Mouse (Mus musculus) NIH3T3 (cell line): Measurements from ENCODE around the gene Ephx3.

Experiments
- DNase-seq: peaks from one replicate; pipeline ENCODE4 v3.0.0-alpha.2; 2012; ENCODE audit warnings: low read depth

Ephx3 gene

DNA sequence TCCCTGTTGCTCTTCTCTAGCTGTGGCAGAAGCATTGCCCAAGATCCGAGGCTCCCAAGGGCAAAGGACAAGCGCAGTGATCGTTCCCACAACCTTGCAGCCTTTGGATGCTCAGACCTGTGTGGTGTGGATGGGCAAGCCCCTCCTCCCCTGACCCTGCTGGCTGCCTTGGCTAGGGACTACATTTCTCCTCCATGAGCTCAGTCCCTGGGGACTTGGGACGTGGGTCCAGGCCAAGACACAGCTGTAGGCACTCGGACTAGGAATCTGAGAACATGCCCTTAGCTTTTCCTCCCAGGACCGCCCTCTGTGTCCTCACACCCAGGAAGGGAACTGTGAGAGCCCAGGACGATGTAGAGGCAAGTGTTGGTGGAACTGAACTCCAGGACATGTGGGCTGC is 16.2 kb downstream of the Ephx3 start:
- peak; percentile 71 for DNase-seq

DNA sequence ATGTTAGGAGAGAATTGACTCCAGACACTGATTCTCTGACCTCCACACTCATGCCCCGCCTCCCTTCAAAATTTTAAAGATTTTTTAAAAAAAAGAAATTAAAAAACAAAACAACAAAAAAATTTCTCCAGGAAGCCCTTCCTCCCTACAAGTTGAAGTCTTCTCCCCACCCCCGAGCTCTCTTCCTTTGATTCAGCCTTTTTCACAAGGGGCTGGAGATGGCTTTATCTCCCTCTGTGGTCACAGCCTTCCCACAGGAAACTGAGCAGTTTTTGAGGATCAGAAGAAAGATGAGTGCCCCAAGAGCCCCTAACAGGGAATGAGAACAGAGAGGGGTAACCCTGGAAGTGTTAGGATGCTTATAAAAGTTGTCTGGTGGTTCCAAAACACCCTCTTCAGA is 16.9 kb downstream of the Ephx3 start:
- DNase-seq = no peak

DNA sequence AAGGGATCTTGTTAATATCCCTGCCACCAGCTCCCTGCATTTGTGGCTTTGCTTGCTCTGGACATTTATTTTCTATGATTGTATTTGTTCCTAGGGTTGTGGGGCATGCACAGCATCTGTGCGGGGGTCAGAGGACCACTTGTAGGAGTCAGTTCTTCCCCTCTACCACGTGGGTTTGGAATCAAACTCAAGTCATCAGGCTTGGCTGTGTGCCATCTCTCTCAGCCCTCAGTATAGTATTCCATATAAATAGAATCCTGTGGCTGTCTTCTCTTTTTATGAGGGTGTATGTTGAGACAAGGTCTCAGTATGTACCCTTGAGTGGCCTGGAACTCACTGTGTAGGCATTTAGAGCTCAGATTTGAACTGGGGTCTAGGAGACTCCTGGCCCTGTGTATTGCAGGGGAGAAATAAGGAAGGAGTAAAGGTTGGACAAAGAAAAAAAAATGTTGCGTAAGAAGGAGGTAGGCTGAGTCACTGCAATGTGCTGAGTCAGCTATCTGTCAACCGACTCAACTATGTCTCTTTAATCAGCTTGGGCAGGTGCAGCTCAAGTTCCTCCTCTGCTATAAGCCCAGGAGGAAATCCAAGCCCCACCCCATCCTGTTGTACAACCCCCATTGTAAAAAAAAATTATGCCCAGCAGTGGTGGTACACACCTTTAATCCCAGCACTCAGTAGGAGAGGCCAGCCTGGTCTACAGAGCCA is 19.7 kb downstream of the Ephx3 start:
- peak; percentile 55 for DNase-seq

GRCm38 (mm10) chr17:32166687-32167086 is 22.7 kb downstream of the Ephx3 start, which contains the start of gene Notch3:
Gene Notch3, minus strand, starts transcription at chr17:32166852.
- DNase-seq = no peak

GRCm38 (mm10) chr17:32165803-32166595 is 23.4 kb downstream of the Ephx3 start:
- DNase-seq = peak; percentile 70

DNA sequence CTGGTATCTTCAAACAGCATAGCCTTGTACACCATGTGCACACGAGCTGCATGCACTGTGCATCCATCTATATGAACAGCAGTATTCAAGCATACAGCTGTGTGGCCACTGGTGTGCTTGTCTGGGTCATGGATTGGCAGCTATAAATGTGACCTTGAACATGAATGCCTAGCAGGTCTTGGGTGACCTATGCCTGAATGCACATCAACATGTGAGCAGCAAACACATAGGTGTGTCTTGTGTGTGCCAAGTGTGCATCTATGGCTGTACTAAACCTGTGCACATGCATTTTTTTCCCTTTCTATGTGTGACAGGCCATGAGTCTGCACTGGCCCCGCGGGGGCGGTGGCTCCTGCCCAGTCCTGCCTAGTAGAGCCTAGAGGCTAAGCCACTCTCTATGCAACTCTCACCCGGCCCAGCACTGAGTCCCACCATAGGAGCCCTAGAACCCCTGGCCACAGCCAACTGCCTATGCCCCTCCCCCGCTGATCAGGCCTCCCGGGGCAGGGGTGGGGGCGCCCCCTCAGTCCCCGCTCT is 24.0 kb downstream of the Ephx3 start:
- DNase-seq = no peak

GRCm38 (mm10) chr17:32164780-32165179 is 24.6 kb downstream of the Ephx3 start:
- no peak for DNase-seq

DNA sequence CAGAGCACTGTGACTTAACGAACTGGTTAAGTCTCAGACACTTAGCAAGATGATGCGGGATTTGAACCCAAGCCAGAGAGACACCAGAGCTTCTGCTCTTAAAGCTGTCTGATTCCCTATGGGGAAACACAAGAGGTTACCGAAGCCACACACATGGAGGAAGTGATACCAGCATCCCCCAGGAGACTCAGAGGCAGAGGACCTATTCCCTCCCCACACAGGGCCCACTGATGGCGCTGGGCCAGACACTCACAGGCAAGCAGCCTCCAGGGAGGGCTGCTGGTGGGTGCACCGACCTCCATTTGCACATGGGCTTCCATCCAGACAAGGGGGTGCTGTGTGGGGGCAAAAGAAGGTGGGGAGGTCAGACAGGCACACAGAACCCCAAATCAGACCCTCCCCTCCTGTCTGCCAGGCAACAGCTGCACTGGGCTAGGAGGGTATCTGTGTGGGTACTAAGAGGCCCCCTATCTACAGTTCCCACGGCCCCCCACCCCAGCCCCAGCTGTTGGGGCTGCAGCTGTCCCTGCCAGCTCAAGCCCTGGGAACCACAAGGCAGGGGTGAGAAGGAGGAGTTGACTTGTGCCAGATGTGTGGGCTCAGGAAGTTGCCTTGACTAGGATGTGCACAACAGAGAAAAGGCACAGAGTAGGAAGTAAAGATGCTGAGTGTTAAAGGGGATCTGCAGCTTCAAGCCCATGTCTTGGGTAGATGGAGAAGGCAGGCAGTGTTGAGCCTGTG is 25.3 kb downstream of the Ephx3 start:
- DNase-seq = no peak

DNA sequence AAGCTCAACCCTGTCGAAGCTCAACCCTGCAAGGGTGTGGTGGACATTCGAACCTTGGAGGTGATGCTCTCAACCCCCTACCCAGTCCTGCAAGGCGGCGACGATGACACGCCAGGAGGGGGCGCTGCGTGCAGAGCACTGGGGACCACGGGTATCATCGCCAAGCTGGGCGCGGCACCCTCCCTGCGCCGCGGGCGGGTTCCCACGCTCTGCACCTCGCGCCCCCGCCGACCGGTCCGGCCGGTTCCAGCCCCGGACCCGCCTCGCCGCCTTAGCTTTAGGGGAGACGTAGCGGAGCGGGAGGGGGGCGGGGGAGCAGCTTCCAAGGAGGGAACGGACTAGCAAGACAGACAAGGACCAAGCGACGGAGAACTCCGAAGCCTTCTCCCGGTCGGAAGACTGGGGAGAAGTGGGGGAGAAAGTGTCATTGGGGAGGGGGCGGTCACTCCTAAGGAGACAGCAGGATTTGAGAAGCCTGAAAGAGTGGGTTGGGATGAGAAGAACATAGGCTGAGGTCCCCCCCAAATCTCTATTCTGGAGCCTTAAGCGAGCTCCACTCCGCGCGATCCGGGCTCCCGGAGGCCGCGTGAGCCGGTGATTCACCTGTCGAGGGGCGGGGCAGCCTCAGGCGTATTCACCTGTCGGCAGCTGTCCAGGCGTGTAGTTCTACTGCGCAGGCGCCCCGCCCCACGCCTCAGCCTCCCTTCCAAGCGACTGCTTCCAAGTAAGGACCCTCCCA is 27.1 kb downstream of the Ephx3 start:
- DNase-seq = no peak

DNA sequence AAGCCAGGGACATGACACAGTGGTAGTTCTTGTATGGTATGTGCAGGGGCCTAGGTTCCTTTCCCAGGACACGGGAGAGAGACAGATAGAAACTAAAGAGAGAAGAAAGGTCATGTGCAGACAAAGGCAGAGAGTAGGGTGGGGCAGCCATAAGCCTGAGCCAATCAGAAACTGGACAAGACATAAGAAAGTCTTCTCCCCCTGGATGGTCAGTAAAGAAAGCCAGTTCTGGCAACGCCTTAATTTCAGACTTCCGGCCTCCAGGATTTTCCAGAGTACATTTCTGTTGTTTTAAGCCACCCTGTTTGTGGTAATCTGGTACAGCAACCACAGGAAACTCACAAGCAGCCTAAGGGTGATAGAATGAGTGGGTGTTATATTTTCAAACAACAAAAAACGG is 28.5 kb downstream of the Ephx3 start:
- no peak for DNase-seq

DNA sequence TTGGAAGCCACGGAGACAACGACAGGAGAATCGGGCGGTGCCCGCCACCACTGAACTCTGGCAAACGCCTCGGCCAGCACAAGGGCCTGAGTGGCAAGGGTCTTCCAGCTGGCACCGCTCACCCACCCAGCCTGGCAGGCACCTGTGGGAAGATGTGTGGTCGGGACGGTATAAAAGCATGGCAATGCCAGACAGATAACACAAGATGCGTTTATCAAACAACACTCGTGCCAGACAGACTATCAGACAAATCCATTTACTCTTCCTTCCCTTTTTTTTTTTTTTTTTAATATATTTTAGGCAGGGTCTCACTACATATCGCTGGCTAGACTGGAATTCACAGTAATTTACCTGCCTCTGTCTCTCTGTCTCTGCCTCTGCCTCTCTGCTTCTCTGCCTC is 30.5 kb downstream of the Ephx3 start:
- no peak for DNase-seq

GRCm38 (mm10) chr17:32146718-32147117 is 42.6 kb downstream of the Ephx3 start:
- DNase-seq = no peak

GRCm38 (mm10) chr17:32142907-32143854 is 46.2 kb downstream of the Ephx3 start:
- DNase-seq = peak; percentile 57

DNA sequence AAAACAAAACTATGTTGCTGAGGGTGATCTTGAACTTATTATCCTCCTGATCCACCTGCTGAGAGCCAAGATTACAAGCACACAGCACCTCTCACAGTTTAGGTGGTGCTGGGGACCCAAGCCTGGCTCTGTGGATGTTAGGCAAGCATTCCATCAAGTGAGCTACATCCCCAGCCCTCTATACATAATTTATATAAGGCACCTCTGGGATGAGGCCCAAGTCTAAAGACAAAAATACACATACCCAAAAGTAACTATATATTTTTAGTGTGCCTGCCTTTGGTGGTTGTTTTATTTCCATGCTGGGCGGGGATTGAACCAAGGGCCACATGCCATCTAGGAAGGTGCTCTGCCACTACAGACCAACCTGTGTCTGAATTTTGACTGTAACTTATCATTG is 47.1 kb downstream of the Ephx3 start:
- no peak for DNase-seq
